Mouse (Mus musculus) MEL (cell line): ENCODE results near the gene Itsn1. TPM values are rescaled to one million over a fixed set of nuclear protein-coding genes. Genes with fewer than 3 reads are reported as not detected.

Source experiments
- DNase-seq: peaks from one replicate; pipeline ENCODE4 v3.0.0; 2011; ENCODE audit warnings: low read depth, low spot score
- H3K27ac ChIP-seq: 2 replicates; pipeline ENCODE4 v1.5.1; 2012; ENCODE audit warnings: low read depth, mild to moderate bottlenecking, control low read depth, low read length, moderate library complexity; ENCODE audit not compliant: control insufficient read depth
- H3K27me3 ChIP-seq, 2 experiments: fragments of 150-350 bp in 1 of 2; sonication (generic) in 1 of 2; 2 replicates each; pipeline ENCODE4 v1.6.1; 2012; ENCODE audit warnings: low read length in 2 of 2, mild to moderate bottlenecking in 2 of 2, improper control_type of control experiment in 1 of 2, moderate library complexity in 1 of 2; ENCODE audit not compliant: insufficient read depth in 2 of 2, control insufficient read depth in 1 of 2
- H3K36me3 ChIP-seq, 2 experiments: 2 replicates each; pipeline ENCODE4 v1.6.1; 2012 to 2014; ENCODE audit warnings: low read length in 2 of 2, improper control_type of control experiment in 1 of 2, inconsistent platforms in 1 of 2, mild to moderate bottlenecking in 1 of 2; ENCODE audit not compliant: insufficient read depth in 2 of 2, control insufficient read depth in 1 of 2
- H3K4me1 ChIP-seq, 2 experiments: fragments of 150-350 bp in 1 of 2; sonication (generic) in 1 of 2; 2 replicates each; pipeline ENCODE4 v1.6.1; 2012; ENCODE audit warnings: low read length in 2 of 2, improper control_type of control experiment in 1 of 2, mild to moderate bottlenecking in 1 of 2; ENCODE audit not compliant: insufficient read depth in 2 of 2, control insufficient read depth in 1 of 2
- H3K4me3 ChIP-seq, 2 experiments: fragments of 150-350 bp in 1 of 2; sonication (generic) in 1 of 2; 2 replicates each; pipeline ENCODE4 v1.5.1; 2012; ENCODE audit warnings: low read depth in 2 of 2, low read length in 2 of 2, mild to moderate bottlenecking in 2 of 2, moderate library complexity in 2 of 2, control low read depth in 1 of 2, improper control_type of control experiment in 1 of 2; ENCODE audit not compliant: control insufficient read depth in 1 of 2, insufficient read depth in 1 of 2
- H3K79me2 ChIP-seq: 2 replicates; pipeline ENCODE4 v1.6.1; 2012; ENCODE audit warnings: mild to moderate bottlenecking, low read length, moderate library complexity; ENCODE audit not compliant: control insufficient read depth, poor library complexity, insufficient read depth
- H3K9ac ChIP-seq: 2 replicates; pipeline ENCODE4 v1.6.1; 2012; ENCODE audit warnings: low read depth, mild to moderate bottlenecking, control low read depth, low read length, moderate library complexity; ENCODE audit not compliant: control insufficient read depth, poor library complexity, severe bottlenecking
- H3K9me3 ChIP-seq: fragments of 150-350 bp; sonication (generic); replicated peaks from 2 replicates; pipeline ENCODE4 v1.6.1; 2012; ENCODE audit warnings: mild to moderate bottlenecking, low read length, improper control_type of control experiment, moderate library complexity; ENCODE audit not compliant: insufficient read depth
- BHLHE40 ChIP-seq: IDR thresholded peaks from 2 replicates; pipeline ENCODE4 v1.6.1; 2012; ENCODE audit warnings: low read depth, mild to moderate bottlenecking, inconsistent platforms, low read length, improper control_type of control experiment, borderline replicate concordance
- E2F4 ChIP-seq: IDR thresholded peaks from 2 replicates; pipeline ENCODE4 v1.6.1; 2011; ENCODE audit warnings: low read depth, low read length, improper control_type of control experiment, borderline replicate concordance
- ELF1 ChIP-seq: IDR thresholded peaks from 2 replicates; pipeline ENCODE4 v1.6.1; 2014; ENCODE audit warnings: low read depth, mild to moderate bottlenecking, inconsistent platforms, low read length, improper control_type of control experiment, moderate library complexity
- EP300 ChIP-seq, 2 experiments: IDR thresholded peaks; 2 replicates each; pipeline ENCODE4 v1.6.1; 2011; ENCODE audit warnings: improper control_type of control experiment in 2 of 2, low read length in 2 of 2, low read depth in 1 of 2, mild to moderate bottlenecking in 1 of 2
- ETS1 ChIP-seq: IDR thresholded peaks from 2 replicates; pipeline ENCODE4 v1.6.1; 2012; ENCODE audit warnings: low read depth, mild to moderate bottlenecking, inconsistent platforms, low read length, improper control_type of control experiment, moderate library complexity
- GATA1 ChIP-seq: IDR thresholded peaks from 2 replicates; pipeline ENCODE4 v1.6.1; 2011; ENCODE audit warnings: low read depth, low read length, improper control_type of control experiment
- HCFC1 ChIP-seq: IDR thresholded peaks from 2 replicates; pipeline ENCODE4 v1.6.1; 2012; ENCODE audit warnings: low read depth, mild to moderate bottlenecking, inconsistent platforms, low read length, improper control_type of control experiment, moderate library complexity
- JUND ChIP-seq: IDR thresholded peaks from 2 replicates; pipeline ENCODE4 v1.6.1; 2011; ENCODE audit warnings: low read depth, mild to moderate bottlenecking, improper control_type of control experiment, low read length
- MAFK ChIP-seq: IDR thresholded peaks from 2 replicates; pipeline ENCODE4 v1.6.1; 2011; ENCODE audit warnings: low read depth, mild to moderate bottlenecking, low read length, improper control_type of control experiment, borderline replicate concordance
- MAX ChIP-seq: IDR thresholded peaks from 2 replicates; pipeline ENCODE4 v1.6.1; 2011; ENCODE audit warnings: low read length, improper control_type of control experiment
- MEF2A ChIP-seq: IDR thresholded peaks from 2 replicates; pipeline ENCODE4 v1.6.1; 2014; ENCODE audit warnings: low read depth, mild to moderate bottlenecking, inconsistent platforms, low read length, improper control_type of control experiment; ENCODE audit not compliant: poor library complexity, insufficient replicate concordance, severe bottlenecking; ENCODE audit errors: extremely low read depth
- MXI1 ChIP-seq: IDR thresholded peaks from 2 replicates; pipeline ENCODE4 v1.6.1; 2011; ENCODE audit warnings: mild to moderate bottlenecking, low read depth, low read length, improper control_type of control experiment
- MYC ChIP-seq: IDR thresholded peaks from 2 replicates; pipeline ENCODE4 v1.6.1; 2011; ENCODE audit warnings: low read depth, mild to moderate bottlenecking, low read length, improper control_type of control experiment, moderate library complexity
- NRF1 ChIP-seq: IDR thresholded peaks from 2 replicates; pipeline ENCODE4 v1.6.1; 2014; ENCODE audit warnings: low read depth, mild to moderate bottlenecking, inconsistent platforms, low read length, improper control_type of control experiment, moderate library complexity; ENCODE audit not compliant: poor library complexity, insufficient read depth, severe bottlenecking
- POLR2A ChIP-seq, 2 experiments: IDR thresholded peaks; 2 replicates each; pipeline ENCODE4 v1.6.1; 2011 to 2012; ENCODE audit warnings: low read length in 2 of 2, mild to moderate bottlenecking in 2 of 2, control low read depth in 1 of 2, improper control_type of control experiment in 1 of 2, low read depth in 1 of 2, moderate library complexity in 1 of 2; ENCODE audit not compliant: control insufficient read depth in 1 of 2, insufficient read depth in 1 of 2, poor library complexity in 1 of 2
- POLR2AphosphoS2 ChIP-seq: IDR thresholded peaks from 2 replicates; pipeline ENCODE4 v1.6.1; 2011; ENCODE audit warnings: low read length, improper control_type of control experiment
- SMC3 ChIP-seq: IDR thresholded peaks from 2 replicates; pipeline ENCODE4 v1.6.1; 2011; ENCODE audit warnings: low read depth, low read length, improper control_type of control experiment
- TAL1 ChIP-seq: IDR thresholded peaks from 2 replicates; pipeline ENCODE4 v1.6.1; 2012; ENCODE audit warnings: mild to moderate bottlenecking, inconsistent platforms, low read length, moderate library complexity, mixed read lengths
- ZC3H11A ChIP-seq: IDR thresholded peaks from 2 replicates; pipeline ENCODE4 v1.6.1; 2012; ENCODE audit warnings: low read depth, mild to moderate bottlenecking, inconsistent platforms, low read length, improper control_type of control experiment
- ZKSCAN1 ChIP-seq: IDR thresholded peaks from 2 replicates; pipeline ENCODE4 v1.6.1; 2012; ENCODE audit warnings: low read depth, mild to moderate bottlenecking, inconsistent platforms, low read length, improper control_type of control experiment, moderate library complexity
- ZMIZ1 ChIP-seq: IDR thresholded peaks from 2 replicates; pipeline ENCODE4 v1.6.1; 2012; ENCODE audit warnings: low read depth, mild to moderate bottlenecking, inconsistent platforms, low read length, improper control_type of control experiment, moderate library complexity
- ZNF384 ChIP-seq: IDR thresholded peaks from 2 replicates; pipeline ENCODE4 v1.6.1; 2012; ENCODE audit warnings: low read depth, mild to moderate bottlenecking, inconsistent platforms, low read length, improper control_type of control experiment
- polyA plus RNA-seq, 2 experiments: library from polyadenylated mRNA; stranded (reverse) in 1 of 2; unstranded in 1 of 2; fragments of >175 nt in 1 of 2; fragments of >200 nt in 1 of 2; gene quantifications; 2 replicates each; pipeline versions ENCODE4 v1.2.1 to v1.2.4; 2012; ENCODE audit warnings: low replicate concordance in 2 of 2, low read depth in 1 of 2; ENCODE audit not compliant: insufficient read length in 2 of 2, insufficient read depth in 1 of 2, missing spikeins in 1 of 2
- total RNA-seq: library from RNA; depleted of rRNA; stranded (reverse); fragments of 300-350 nt; gene quantifications from 2 replicates; pipeline ENCODE4 v1.2.3, GENCODE M21; 2012

Gene Itsn1
- total and polyA plus RNA-seq, 3 experiments = 14.7 to 36.5 TPM; not detected in 1

GRCm38 (mm10) chr16:91873695-91874094 lies 144.6 kb downstream of the Itsn1 start:
- Histone ChIP-seq H3K4me1 (peaks cover 6 to 15% of the 10 kb centered on the region in 2 experiments; a peak in 3 of 4 replicates), H3K9ac (no peak overlapping the region), H3K36me3 (peaks cover 0 to 10% of the 10 kb centered on the region in 2 experiments; a peak in 2 of 4 replicates), H3K27me3 (no peaks in the 10 kb centered on the region), H3K9me3 (no peaks in the 10 kb centered on the region), H3K79me2 (peaks cover 4% of the 10 kb centered on the region; the same call in 1 of the 2 replicates), H3K4me3 (no peak overlapping the region), H3K27ac (no peak overlapping the region)
- no peak for DNase-seq
- TF ChIP-seq ZMIZ1 (no peak), MXI1 (no peak), MYC (no peak), MAFK (no peak), JUND (no peak), POLR2A (IDR thresholded peaks at IDR 0.05; ENCODE audit: control insufficient read depth in 1 of 2, insufficient read depth in 1 of 2, low read depth in 1 of 2, low read length in 2 of 2, poor library complexity in 1 of 2) (no peak)

DNA sequence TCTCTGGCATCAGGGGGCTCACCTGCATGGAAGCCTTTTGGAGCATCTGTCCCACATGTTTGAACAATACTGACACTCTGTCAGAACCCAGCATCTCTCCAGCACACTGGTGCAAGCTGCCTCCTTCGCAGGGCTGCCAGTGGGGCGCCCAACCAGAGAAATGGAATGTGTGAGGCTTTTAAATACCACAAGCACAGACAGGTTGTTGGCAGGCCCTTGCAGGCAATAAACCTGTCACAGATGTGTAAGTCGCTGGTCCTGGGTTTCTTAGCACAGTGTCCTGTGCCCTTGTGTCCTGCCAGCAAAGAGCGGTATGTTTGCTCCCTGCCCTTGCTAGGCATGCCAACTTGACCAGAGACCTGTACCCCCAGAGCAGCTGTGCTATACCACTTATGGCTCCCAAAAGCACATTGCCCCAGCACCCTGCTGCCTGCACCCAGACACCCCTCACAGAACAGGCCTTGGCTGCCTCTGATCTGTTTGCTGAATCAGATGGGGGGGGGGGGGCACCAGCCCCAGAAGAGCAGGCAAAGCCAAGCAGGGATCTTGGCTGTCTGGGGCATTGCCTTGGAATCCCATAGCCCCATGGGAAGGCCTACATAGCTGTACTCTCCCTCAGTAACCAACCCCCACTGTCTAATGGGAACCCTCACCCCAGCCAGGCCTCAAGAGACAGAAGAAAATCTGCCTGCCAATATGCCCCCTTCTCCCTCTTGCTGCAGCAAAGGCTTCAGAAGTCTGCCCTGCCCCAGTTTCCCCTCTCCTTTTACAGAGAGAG lies 146.7 kb downstream of the Itsn1 start:
- peaks cover 2 to 4% of the 10 kb centered on the region in 2 experiments; a peak in 3 of 4 replicates for H3K4me1 ChIP-seq
- H3K79me2 ChIP-seq = no peaks in the 10 kb centered on the region
- TF ChIP-seq ELF1 (no peak), TAL1 (no peak), ZKSCAN1 (no peak), HCFC1 (no peak), GATA1 (no peak), MXI1 (no peak), MAX (no peak), ZC3H11A (no peak), MYC (no peak)
- H3K27me3 ChIP-seq = no peaks in the 10 kb centered on the region
- H3K27ac ChIP-seq = no peak overlapping the region
- no peak overlapping the region for H3K4me3 ChIP-seq
- H3K9ac ChIP-seq = no peak overlapping the region
- peaks cover 0 to 2% of the 10 kb centered on the region in 2 experiments; a peak in 1 of 4 replicates for H3K36me3 ChIP-seq
- DNase-seq = no peak
- H3K9me3 ChIP-seq = no peaks in the 10 kb centered on the region

DNA sequence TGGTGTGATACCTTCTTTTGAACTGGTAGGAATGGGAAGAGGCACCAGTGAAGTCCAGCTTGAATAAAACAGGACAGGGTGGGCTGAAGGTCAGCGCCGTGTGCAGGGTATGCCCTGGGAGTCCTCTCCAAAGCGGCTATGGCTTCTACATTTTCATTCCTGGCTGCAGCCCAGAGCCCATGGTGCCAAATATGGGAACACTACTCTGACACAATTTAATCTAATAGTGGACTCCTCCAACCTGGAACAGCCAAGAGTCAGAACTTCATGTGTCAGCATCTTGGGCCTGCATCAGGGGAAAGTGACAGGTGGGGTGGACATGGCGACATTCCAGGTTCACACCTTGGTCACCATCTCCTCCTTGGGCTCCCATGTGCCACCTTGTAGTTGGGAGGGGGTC lies 147.4 kb downstream of the Itsn1 start:
- Histone ChIP-seq H3K4me1 (no peaks in the 10 kb centered on the region), H3K27me3 (no peaks in the 10 kb centered on the region)
- TF ChIP-seq GATA1 = no peak
- TF ChIP-seq MAX = no peak
- no peak for TF ChIP-seq ZNF384
- TF ChIP-seq MEF2A = no peak
- TF ChIP-seq E2F4 = no peak
- TF ChIP-seq TAL1 = no peak
- no peak for TF ChIP-seq POLR2AphosphoS2
- TF ChIP-seq NRF1 = no peak
- no peak for TF ChIP-seq EP300 (IDR thresholded peaks at IDR 0.05; ENCODE audit: low read depth in 1 of 2, low read length in 2 of 2)
- no peak for TF ChIP-seq ETS1
- no peak for TF ChIP-seq JUND
- no peak for TF ChIP-seq SMC3
- TF ChIP-seq MYC = no peak
- no peak for TF ChIP-seq BHLHE40
- TF ChIP-seq ZMIZ1 = no peak

More for the DNA sequence above, 147.4 kb downstream of the Itsn1 start:
- H3K4me3 ChIP-seq = no peak overlapping the region
- H3K36me3 ChIP-seq = no peaks in the 10 kb centered on the region
- no peak overlapping the region for H3K27ac ChIP-seq
- no peak for DNase-seq
- H3K9me3 ChIP-seq = no peaks in the 10 kb centered on the region
- H3K9ac ChIP-seq = no peak overlapping the region
- no peaks in the 10 kb centered on the region for H3K79me2 ChIP-seq
